Comparison of ENCODE assay signal across 9 mouse cellular contexts in the genomic region with DNA sequence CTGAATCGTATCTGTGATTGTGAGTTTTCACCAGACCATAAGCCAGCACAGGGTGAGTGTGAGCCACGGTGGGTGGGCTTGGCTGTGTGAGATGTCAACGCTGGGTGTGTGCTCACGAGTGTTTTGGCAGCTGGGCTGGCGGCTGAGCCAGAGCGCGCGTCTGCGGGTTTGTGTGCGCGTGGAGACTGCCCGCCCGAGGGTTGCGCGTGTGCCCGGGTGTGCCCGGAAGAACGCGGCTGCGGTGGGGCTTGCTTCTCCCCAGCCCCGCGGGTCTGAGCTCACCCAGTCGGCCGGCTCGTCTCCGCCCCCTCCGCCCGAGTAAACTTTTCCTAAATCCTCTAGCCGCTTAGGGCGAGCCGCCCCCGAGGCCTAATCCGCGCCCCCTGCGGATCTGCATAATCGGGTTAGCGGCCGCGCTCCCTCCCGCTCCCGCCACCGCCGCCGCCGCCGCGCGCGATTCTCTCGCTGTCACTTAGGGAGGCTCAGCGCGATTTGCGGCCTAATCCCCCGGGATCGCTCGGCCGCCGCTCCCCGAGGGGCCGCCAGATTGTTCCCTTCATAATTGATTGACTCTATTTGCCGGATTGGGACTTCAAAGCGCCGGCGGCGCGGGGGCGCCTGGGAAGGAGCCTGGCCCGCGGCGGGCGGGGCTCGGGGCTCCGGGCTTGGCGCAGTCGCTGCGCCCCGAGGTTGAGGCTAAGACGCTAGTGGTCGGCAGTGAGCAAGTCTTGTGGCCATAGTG. TPM values are rescaled to one million over a fixed set of nuclear protein-coding genes. Genes with fewer than 3 reads are reported as not detected.
A peak's percentile ranks its signal among the peaks of the same experiment; 100 is the strongest.
DNase-seq lines count a peak whose midpoint lies in the region; ATAC-seq and TF ChIP-seq lines count a peak whose summit lies in the region.
"Had no signal": no experiment of that assay in that cellular context is flagged by ENCODE, and none has a peak within 500 bp of the region (broad histone marks: within the 10 kb centered on the region; RNA-seq: fewer than 3 reads in every experiment).

No protein-coding gene starts in this region.

- no peak overlapping the region for H3ac ChIP-seq in myocyte (ENCODE audit: control insufficient read depth, insufficient read length)

- no peak for TF ChIP-seq CTCF in forebrain, postnatal 0 days (IDR thresholded peaks at IDR 0.05; ENCODE audit: low read depth)
- TF ChIP-seq CTCF in intestine, postnatal 0 days (IDR thresholded peaks at IDR 0.05; ENCODE audit: low read depth), result no peak; the same call in 1 of the 2 replicates

- no peak for TF ChIP-seq POLR2A in myocyte (IDR thresholded peaks at IDR 0.05; ENCODE audit: insufficient read length, low read depth)

- no peaks in the 10 kb centered on the region for H3K79me2 ChIP-seq in myocyte (ENCODE audit: control insufficient read depth, insufficient read depth)

- peaks cover 4% of the 10 kb centered on the region; the same call in 1 of the 2 replicates for H3K4me1 ChIP-seq in forebrain, postnatal 0 days (ENCODE audit: insufficient read depth)
- H3K4me1 ChIP-seq in intestine, postnatal 0 days (replicated peaks; ENCODE audit: control insufficient read depth, insufficient read depth, low read length), result no peaks in the 10 kb centered on the region; the same call in 1 of the 2 replicates
- peaks cover 6% of the 10 kb centered on the region for H3K4me1 ChIP-seq in liver, embryonic 13.5 days (replicated peaks)

- peak; percentile 77 for ATAC-seq in forebrain, postnatal 0 days
- ATAC-seq in intestine, postnatal 0 days, result 0 out of 2 replicates have a peak, but pooled peaks have one; percentile 37
- no peak for ATAC-seq in liver, embryonic 13.5 days (ENCODE audit: low read depth)

- no peaks in the 10 kb centered on the region for H3K36me3 ChIP-seq in forebrain, postnatal 0 days (ENCODE audit: insufficient read depth)
- no peaks in the 10 kb centered on the region for H3K36me3 ChIP-seq in intestine, postnatal 0 days (ENCODE audit: control insufficient read depth, insufficient read depth)
- no peaks in the 10 kb centered on the region for H3K36me3 ChIP-seq in liver, embryonic 13.5 days
- H3K36me3 ChIP-seq in myocyte (ENCODE audit: control insufficient read depth, insufficient read depth), result no peaks in the 10 kb centered on the region

- peak overlapping the region; percentile 92 for H3K4me2 ChIP-seq in forebrain, postnatal 0 days (ENCODE audit: low read depth)
- peak overlapping the region; percentile 71 for H3K4me2 ChIP-seq in intestine, postnatal 0 days (replicated peaks; ENCODE audit: low read depth)
- H3K4me2 ChIP-seq in liver, embryonic 13.5 days, result peak overlapping the region; percentile 67
- peak overlapping the region; percentile 60 for H3K4me2 ChIP-seq in myocyte (ENCODE audit: low read depth)

- peaks cover 73% of the 10 kb centered on the region for H3K27me3 ChIP-seq in forebrain, postnatal 0 days (ENCODE audit: insufficient read depth, low read length)
- H3K27me3 ChIP-seq in intestine, postnatal 0 days (replicated peaks; ENCODE audit: control insufficient read depth, insufficient read depth, low read length), result peaks cover 71% of the 10 kb centered on the region
- peaks cover 88% of the 10 kb centered on the region for H3K27me3 ChIP-seq in liver, embryonic 13.5 days
- peaks cover 47% of the 10 kb centered on the region for H3K27me3 ChIP-seq in myocyte (ENCODE audit: control insufficient read depth, insufficient read depth, insufficient read length)

- H3K27ac ChIP-seq in forebrain, postnatal 0 days (ENCODE audit: low read depth, low read length), result no peak overlapping the region
- no peak overlapping the region for H3K27ac ChIP-seq in intestine, postnatal 0 days (ENCODE audit: low read depth, low read length)
- H3K27ac ChIP-seq in liver, embryonic 13.5 days, result no peak overlapping the region

- peak overlapping the region; percentile 48 for H3K9ac ChIP-seq in forebrain, postnatal 0 days
- H3K9ac ChIP-seq in intestine, postnatal 0 days (ENCODE audit: low read depth, low read length), result peak overlapping the region; percentile 54
- H3K9ac ChIP-seq in liver, embryonic 13.5 days, result peak overlapping the region; percentile 45

- no peaks in the 10 kb centered on the region for H3K9me3 ChIP-seq in forebrain, postnatal 0 days (ENCODE audit: low read length)
- H3K9me3 ChIP-seq in intestine, postnatal 0 days (ENCODE audit: control insufficient read depth), result no peaks in the 10 kb centered on the region
- no peaks in the 10 kb centered on the region for H3K9me3 ChIP-seq in liver, embryonic 13.5 days (replicated peaks)

- 2% methylated on average over 79 of the region's 79 CpGs for WGBS in forebrain, postnatal 0 days
- WGBS in intestine, postnatal 0 days, result under 1% methylated on average over 79 of the region's 79 CpGs
- under 1% methylated on average over 79 of the region's 79 CpGs for WGBS in liver, embryonic 13.5 days (ENCODE audit: insufficient replicate concordance)

- peak overlapping the region; percentile 62 for H3K4me3 ChIP-seq in forebrain, postnatal 0 days (ENCODE audit: low read depth, low read length)
- peak overlapping the region; percentile 49 for H3K4me3 ChIP-seq in intestine, postnatal 0 days (ENCODE audit: low read depth, low read length)
- H3K4me3 ChIP-seq in liver, embryonic 13.5 days (replicated peaks), result peak overlapping the region; percentile 53
- no peak overlapping the region for H3K4me3 ChIP-seq in myocyte

- DNase-seq in kidney, adult 18-20 months, result peak; percentile 28
- DNase-seq in kidney, adult 11 months, result no peak
- DNase-seq in adrenal gland, postnatal 14 days, result peak; percentile 56
- peak; percentile 50 for DNase-seq in forebrain, postnatal 0 days
- DNase-seq in liver, embryonic 13.5 days, result no peak
- peak; percentile 57 for DNase-seq in testis, postnatal 10 days (ENCODE audit: low spot score)

TF ChIP-seq in myocyte, 11 proteins besides CTCF, POLR2A, EP300 and RAD21:
- TF ChIP-seq TCF12 (IDR thresholded peaks at IDR 0.05; ENCODE audit: insufficient read depth, poor library complexity, severe bottlenecking) (no peak), MYOG (IDR thresholded peaks at IDR 0.05; ENCODE audit: control insufficient read depth in 1 of 3, insufficient read depth in 1 of 3, insufficient read length in 2 of 3, low read depth in 2 of 3) (peak in 1 of 3 experiments; percentile 13)

RNA-seq across cellular contexts. Expression of a gene that starts 23.1 kb away (rescaled TPM):
- total RNA-seq in adrenal gland, postnatal 14 days (2021), result not detected in 2 replicates
- total RNA-seq in forebrain, postnatal 0 days (2014; rRNA removed), result 0.15 TPM in 1 of 2 replicates, not detected in the other
- 0.18 and 0.23 TPM in 2 replicates for polyA plus RNA-seq in forebrain, postnatal 0 days (2015; fragmentation: Nextera tagmentation; extraction: Ambion mirVana)
- not detected in 2 replicates for polyA plus RNA-seq in intestine, postnatal 0 days (2015; fragmentation: Nextera tagmentation; extraction: Ambion mirVana)
- not detected in 2 replicates for polyA plus RNA-seq in liver, embryonic 13.5 days (2015; fragmentation: Nextera tagmentation; extraction: Ambion mirVana)
- polyA plus RNA-seq in myocyte (2012; fragmentation: generic; extraction: Trizol), result 0.01 TPM
- total RNA-seq: left cerebral cortex, postnatal 25 days had no signal

RNA-seq across cellular contexts. Expression of a gene that starts 54.9 kb away (rescaled TPM):
- total RNA-seq in adrenal gland, postnatal 14 days (2021), result 5.6 and 9.9 TPM in 2 replicates
- total RNA-seq in forebrain, postnatal 0 days (2014; rRNA removed), result 28.8 and 42.7 TPM in 2 replicates
- 22.0 and 25.4 TPM in 2 replicates for polyA plus RNA-seq in forebrain, postnatal 0 days (2015; fragmentation: Nextera tagmentation; extraction: Ambion mirVana)
- 105 and 125 TPM in 2 replicates for polyA plus RNA-seq in intestine, postnatal 0 days (2015; fragmentation: Nextera tagmentation; extraction: Ambion mirVana)
- polyA plus RNA-seq in liver, embryonic 13.5 days (2015; fragmentation: Nextera tagmentation; extraction: Ambion mirVana), result 4.9 and 5.1 TPM in 2 replicates
- 0.08 TPM for polyA plus RNA-seq in myocyte (2012; fragmentation: generic; extraction: Trizol)

Comparison
In these comparisons a context has a peak if more than half of its experiments do, and no peak if none do; other contexts are left out.
1. DNase-seq: peak in kidney, adult 18-20 months (single experiment), adrenal gland, postnatal 14 days (single experiment), forebrain, postnatal 0 days (single experiment) and testis, postnatal 10 days (single experiment); none in kidney, adult 11 months (single experiment) and liver, embryonic 13.5 days (single experiment).
2. Peak in every context shown above with its lines, with median percentiles within 50 percentile points of each other: H3K4me2 ChIP-seq and H3K9ac ChIP-seq.